Mouse (Mus musculus) midbrain, embryonic 15.5 days (tissue): ENCODE data around the gene Lsamp. TPM values are rescaled to one million over a fixed set of nuclear protein-coding genes. Genes with fewer than 3 reads are reported as not detected.
A peak's percentile ranks its signal among the peaks of the same experiment; 100 is the strongest.

Experiments used
- ATAC-seq: fragments of 200-750 bp; cut with Nextera tagmentation; replicated peaks from 2 replicates; pipeline ENCODE4 v1.8.0; 2017; ENCODE audit warnings: moderate TSS enrichment
- H3K27ac ChIP-seq: fragments of 300-500 bp; sonication (generic); 2 replicates; pipeline ENCODE4 v1.5.1; 2015; ENCODE audit warnings: mild to moderate bottlenecking, inconsistent platforms
- H3K27me3 ChIP-seq: fragments of 300-500 bp; sonication (generic); replicated peaks from 2 replicates; pipeline ENCODE4 v1.6.1; 2015; ENCODE audit warnings: inconsistent platforms
- H3K36me3 ChIP-seq: fragments of 300-500 bp; sonication (generic); replicated peaks from 2 replicates; pipeline ENCODE4 v1.6.1; 2015; ENCODE audit warnings: inconsistent platforms
- H3K4me1 ChIP-seq: fragments of 300-500 bp; sonication (generic); 2 replicates; pipeline ENCODE4 v1.6.1; 2015; ENCODE audit warnings: inconsistent platforms
- H3K4me2 ChIP-seq: fragments of 300-500 bp; sonication (generic); 2 replicates; pipeline ENCODE4 v1.6.1; 2015; ENCODE audit warnings: inconsistent platforms, mild to moderate bottlenecking, moderate library complexity
- H3K4me3 ChIP-seq: fragments of 300-500 bp; sonication (generic); 2 replicates; pipeline ENCODE4 v1.5.1; 2015; ENCODE audit warnings: mild to moderate bottlenecking, inconsistent platforms
- H3K9ac ChIP-seq: fragments of 300-500 bp; sonication (generic); 2 replicates; pipeline ENCODE4 v1.6.1; 2015; ENCODE audit warnings: mild to moderate bottlenecking, inconsistent platforms
- H3K9me3 ChIP-seq: fragments of 300-500 bp; sonication (generic); 2 replicates; pipeline ENCODE4 v1.6.1; 2016; ENCODE audit warnings: inconsistent platforms
- WGBS: fragments of 180-500 bp; shearing (Covaris S2); methylation state at CpG from one replicate; pipeline ENCODE4 v1.1.7; 2015; ENCODE audit warnings: mixed read lengths; 5-methylcytosine and 5-hydroxymethylcytosine counted together
- polyA plus RNA-seq: library from polyadenylated mRNA; unstranded; fragments of >200 nt; fragmentation: Nextera tagmentation; extraction: Ambion mirVana; gene quantifications from 2 replicates; pipeline ENCODE4 v1.2.1, GENCODE M21; 2015

The Lsamp gene
- polyA plus RNA-seq, 1 experiment from 2014 or later: 107 TPM

DNA sequence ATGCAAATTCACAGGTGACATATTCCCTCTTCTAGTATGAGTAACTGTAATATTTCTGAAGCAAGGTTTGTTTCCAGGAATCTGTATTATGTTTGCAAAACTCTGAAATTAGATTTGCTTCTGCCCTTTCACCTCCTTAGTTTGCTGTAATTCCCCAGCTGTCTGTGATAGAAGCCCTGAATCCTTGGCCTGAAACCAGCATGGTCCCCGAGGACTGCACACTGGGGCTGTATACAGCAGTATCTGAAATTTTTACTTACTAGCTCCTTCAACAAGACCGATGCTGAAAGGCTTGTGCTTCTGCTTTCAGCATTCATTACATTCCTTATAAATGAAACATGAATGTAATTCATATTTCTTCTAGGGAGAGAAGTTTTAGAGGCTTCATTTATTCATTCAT is 91.4 kb downstream of the Lsamp start:
- Histone ChIP-seq H3K36me3 (no peaks in the 10 kb centered on the region), H3K9ac (no peak overlapping the region), H3K27me3 (no peaks in the 10 kb centered on the region), H3K4me1 (no peaks in the 10 kb centered on the region), H3K9me3 (no peaks in the 10 kb centered on the region), H3K27ac (no peak overlapping the region), H3K4me2 (no peak overlapping the region), H3K4me3 (no peak overlapping the region)
- no peak for ATAC-seq
- 63% methylated on average over 2 of the region's 2 CpGs for WGBS

DNA sequence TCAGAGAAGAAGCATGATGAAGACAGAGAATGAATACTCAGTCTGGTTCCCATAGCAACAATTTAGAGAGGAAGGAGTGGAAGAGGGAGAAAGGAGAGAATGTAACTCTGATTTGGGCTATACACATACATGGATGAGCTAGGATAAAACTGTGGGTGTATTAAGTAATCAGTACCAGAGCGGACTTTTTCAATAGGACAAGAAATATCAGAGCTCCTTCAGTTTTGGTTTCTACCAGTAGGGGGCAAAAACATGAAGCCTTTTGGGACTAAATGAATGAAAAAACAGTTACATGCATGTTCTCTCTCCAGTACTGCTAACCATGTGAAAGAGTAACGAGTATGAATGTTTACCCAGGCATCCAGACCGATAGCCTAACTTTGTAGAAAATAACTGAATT is 96.1 kb downstream of the Lsamp start:
- no peaks in the 10 kb centered on the region for H3K9me3 ChIP-seq
- no peak overlapping the region for H3K4me3 ChIP-seq
- H3K4me2 ChIP-seq: no peak overlapping the region
- no peaks in the 10 kb centered on the region for H3K36me3 ChIP-seq
- no peak for ATAC-seq
- no peak overlapping the region for H3K9ac ChIP-seq
- H3K27ac ChIP-seq: no peak overlapping the region
- H3K27me3 ChIP-seq: no peaks in the 10 kb centered on the region
- no peaks in the 10 kb centered on the region for H3K4me1 ChIP-seq
- WGBS: 80% methylated on average over 3 of the region's 3 CpGs

DNA sequence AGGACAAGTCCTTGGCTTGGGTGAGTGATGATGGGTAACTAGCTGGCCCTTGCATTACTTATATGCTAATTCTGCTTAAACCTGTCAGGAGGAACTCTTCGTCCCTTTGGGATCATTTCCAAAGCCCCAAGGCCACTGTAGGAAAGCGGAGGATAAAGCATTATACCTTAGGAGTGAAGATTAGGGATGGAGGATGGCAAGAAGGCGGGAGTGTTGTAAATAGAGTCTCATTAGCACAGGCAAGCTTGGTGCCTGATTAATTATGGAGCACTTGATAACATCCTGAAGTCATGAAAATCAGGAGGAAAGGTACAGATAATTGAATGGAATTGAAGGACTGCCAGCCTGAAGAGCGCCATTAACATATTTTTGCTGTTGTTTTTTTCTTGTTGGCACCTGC is 120.2 kb downstream of the Lsamp start:
- H3K27me3 ChIP-seq: no peaks in the 10 kb centered on the region
- H3K27ac ChIP-seq: no peak overlapping the region
- no peak for ATAC-seq
- no peaks in the 10 kb centered on the region for H3K4me1 ChIP-seq
- H3K9me3 ChIP-seq: no peaks in the 10 kb centered on the region
- WGBS: 57% methylated on average over 4 of the region's 4 CpGs
- no peaks in the 10 kb centered on the region for H3K36me3 ChIP-seq
- no peak overlapping the region for H3K4me2 ChIP-seq
- no peak overlapping the region for H3K9ac ChIP-seq
- H3K4me3 ChIP-seq: no peak overlapping the region

DNA sequence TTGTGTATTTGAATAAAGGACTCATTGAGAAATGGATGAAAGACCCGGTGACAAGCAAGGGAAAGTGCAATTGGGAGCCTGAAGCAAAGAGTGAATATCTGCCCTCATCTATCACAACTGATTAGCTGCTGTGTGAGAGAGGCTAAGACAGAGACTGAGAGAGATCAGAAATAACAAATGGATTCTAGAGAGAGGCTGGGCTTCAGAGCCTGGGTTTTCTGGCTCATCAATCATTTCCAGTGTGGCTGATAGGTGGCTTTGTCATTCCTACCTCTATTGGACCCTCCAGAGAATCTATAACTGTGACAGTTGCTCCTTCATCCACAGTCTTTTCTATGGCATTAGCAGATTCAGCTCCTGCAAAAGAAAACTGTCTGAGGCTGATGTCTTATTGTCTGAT is 198.8 kb downstream of the Lsamp start:
- no peak overlapping the region for H3K4me3 ChIP-seq

DNA sequence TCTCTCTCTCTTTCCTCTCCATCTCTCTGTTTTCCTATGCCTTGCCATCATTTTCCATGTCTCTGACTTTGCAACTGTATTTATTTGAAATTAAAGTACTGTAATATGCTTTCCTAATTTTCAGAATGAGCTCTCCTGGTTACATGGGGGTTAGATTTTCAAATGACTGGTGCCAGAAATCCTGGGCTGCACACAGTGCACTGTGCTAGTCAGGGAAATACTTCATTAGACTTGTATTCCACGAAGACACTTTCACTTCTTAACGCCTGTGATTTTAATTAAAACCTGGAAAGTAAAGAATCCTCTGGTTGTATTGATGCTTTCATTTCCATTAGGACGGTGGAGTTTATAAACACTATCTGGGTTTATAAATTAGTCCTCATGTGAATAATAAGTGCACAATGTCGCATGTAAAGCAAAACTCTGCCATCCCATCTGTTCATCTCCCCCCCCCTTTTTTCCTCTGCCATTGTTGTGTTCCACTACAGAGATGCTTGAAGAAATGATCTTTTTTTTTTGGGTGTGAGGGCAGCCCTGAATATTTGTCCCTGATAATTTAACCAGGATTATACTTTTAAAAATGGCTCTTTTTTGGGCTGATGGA is 203.9 kb downstream of the Lsamp start:
- H3K9me3 ChIP-seq: no peaks in the 10 kb centered on the region
- WGBS: 56% methylated on average over 4 of the region's 4 CpGs
- no peak for ATAC-seq
- no peaks in the 10 kb centered on the region for H3K27me3 ChIP-seq
- H3K4me1 ChIP-seq: no peaks in the 10 kb centered on the region
- no peak overlapping the region for H3K9ac ChIP-seq
- H3K4me2 ChIP-seq: no peak overlapping the region
- no peak overlapping the region for H3K4me3 ChIP-seq
- no peaks in the 10 kb centered on the region for H3K36me3 ChIP-seq
- H3K27ac ChIP-seq: no peak overlapping the region

More for the DNA sequence above, 198.8 kb downstream of the Lsamp start:
- Histone ChIP-seq H3K9ac (no peak overlapping the region), H3K9me3 (no peaks in the 10 kb centered on the region), H3K36me3 (no peaks in the 10 kb centered on the region), H3K27me3 (no peaks in the 10 kb centered on the region), H3K27ac (no peak overlapping the region), H3K4me1 (no peaks in the 10 kb centered on the region), H3K4me2 (no peak overlapping the region)
- WGBS: 72% methylated on average over 1 of the region's 1 CpGs
- ATAC-seq: no peak

DNA sequence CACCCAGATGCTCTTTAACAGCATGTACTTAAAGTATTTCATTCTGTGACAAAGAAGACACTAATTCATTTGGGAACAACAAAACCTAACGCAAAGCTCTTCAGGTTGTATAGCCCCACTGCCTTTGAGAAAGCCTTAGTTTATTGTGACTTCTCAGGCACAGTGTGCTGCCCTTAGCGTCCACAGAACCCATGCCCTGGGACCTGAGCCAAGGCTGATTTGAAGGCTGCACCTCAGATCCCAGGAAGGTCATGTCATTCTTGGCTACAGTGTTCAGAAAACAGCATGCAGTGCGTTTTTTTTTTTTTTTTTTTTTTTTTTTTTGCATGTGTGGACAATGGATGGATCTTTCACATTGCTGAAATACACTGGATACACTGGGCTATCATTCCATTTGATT is 210.2 kb downstream of the Lsamp start:
- 50% methylated on average over 3 of the region's 3 CpGs for WGBS
- H3K9ac ChIP-seq: no peak overlapping the region
- H3K9me3 ChIP-seq: no peaks in the 10 kb centered on the region
- no peak overlapping the region for H3K4me2 ChIP-seq
- no peaks in the 10 kb centered on the region for H3K4me1 ChIP-seq
- no peak overlapping the region for H3K4me3 ChIP-seq
- no peaks in the 10 kb centered on the region for H3K36me3 ChIP-seq
- ATAC-seq: no peak
- H3K27ac ChIP-seq: no peak overlapping the region
- no peaks in the 10 kb centered on the region for H3K27me3 ChIP-seq

DNA sequence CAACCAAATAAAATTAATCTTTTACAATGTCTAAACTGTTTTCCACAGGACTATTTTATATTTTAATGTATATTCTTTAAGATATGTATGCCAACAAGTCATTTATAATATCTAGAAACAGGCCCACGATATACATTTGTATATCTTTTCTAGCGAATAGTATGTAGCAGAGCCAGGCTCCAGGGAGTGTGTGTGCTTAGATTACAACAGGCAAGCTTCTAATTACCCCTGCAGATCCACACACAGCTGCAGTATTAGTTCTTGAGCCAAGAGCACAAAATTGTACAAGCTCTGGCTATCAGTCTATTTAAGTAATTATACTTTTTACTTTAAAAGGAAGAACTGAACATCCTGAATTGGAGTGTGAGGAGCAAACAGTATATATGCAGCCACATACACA is 210.7 kb downstream of the Lsamp start:
- ATAC-seq: no peak
- no peaks in the 10 kb centered on the region for H3K36me3 ChIP-seq
- no peaks in the 10 kb centered on the region for H3K27me3 ChIP-seq
- H3K4me2 ChIP-seq: no peak overlapping the region
- no peak overlapping the region for H3K4me3 ChIP-seq
- WGBS: 81% methylated on average over 2 of the region's 2 CpGs
- H3K9ac ChIP-seq: no peak overlapping the region
- H3K9me3 ChIP-seq: no peaks in the 10 kb centered on the region
- H3K27ac ChIP-seq: no peak overlapping the region
- H3K4me1 ChIP-seq: no peaks in the 10 kb centered on the region

DNA sequence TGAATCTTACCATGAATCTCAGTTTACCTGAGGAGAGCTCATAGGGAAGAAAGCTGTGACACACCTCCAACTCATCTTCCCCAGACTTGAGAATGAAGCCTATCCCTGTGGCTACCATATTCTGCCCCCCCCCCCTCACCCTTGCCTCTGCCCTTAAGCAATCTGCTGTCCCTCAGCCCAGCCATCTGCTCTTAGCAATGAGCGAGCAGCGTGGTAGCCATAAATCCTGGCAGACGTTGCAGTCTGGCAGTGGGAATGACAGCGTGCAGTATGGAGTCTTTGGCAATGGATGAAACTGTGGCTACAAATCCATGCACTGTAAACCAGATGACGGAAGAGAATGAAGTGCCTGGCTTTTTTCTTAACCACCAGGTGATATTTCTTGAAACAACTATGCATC is 244.5 kb downstream of the Lsamp start:
- Histone ChIP-seq H3K4me2 (no peak overlapping the region), H3K27ac (no peak overlapping the region), H3K9ac (no peak overlapping the region), H3K4me3 (no peak overlapping the region), H3K9me3 (no peaks in the 10 kb centered on the region), H3K27me3 (no peaks in the 10 kb centered on the region), H3K4me1 (peaks cover 6% of the 10 kb centered on the region), H3K36me3 (no peaks in the 10 kb centered on the region)
- 79% methylated on average over 5 of the region's 5 CpGs for WGBS
- ATAC-seq: no peak

DNA sequence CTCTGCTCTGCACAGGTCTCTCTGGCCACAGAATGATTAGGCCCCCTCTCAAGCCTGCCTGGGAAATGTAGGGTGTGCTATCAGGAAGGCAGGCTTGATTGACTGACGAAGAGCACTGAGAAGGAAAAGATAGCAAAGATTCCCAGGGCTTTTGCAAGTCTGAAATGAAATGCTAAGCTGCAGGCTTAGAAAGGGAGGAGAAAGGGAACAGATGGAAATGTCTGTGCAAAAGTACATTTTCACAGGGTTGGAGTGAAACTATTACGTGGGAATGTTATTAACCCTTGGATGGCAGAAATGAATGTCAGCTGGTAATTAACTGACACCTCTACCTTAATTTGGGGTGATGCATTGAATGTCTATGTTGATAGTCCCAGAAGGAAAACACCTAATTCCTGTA is 248.9 kb downstream of the Lsamp start:
- H3K4me3 ChIP-seq: no peak overlapping the region
- no peaks in the 10 kb centered on the region for H3K36me3 ChIP-seq
- H3K9ac ChIP-seq: no peak overlapping the region
- peaks cover 16% of the 10 kb centered on the region for H3K4me1 ChIP-seq
- H3K9me3 ChIP-seq: no peaks in the 10 kb centered on the region
- H3K4me2 ChIP-seq: no peak overlapping the region
- no peak overlapping the region for H3K27ac ChIP-seq
- H3K27me3 ChIP-seq: no peaks in the 10 kb centered on the region
- ATAC-seq: no peak
- WGBS: 48% methylated on average over 2 of the region's 2 CpGs

DNA sequence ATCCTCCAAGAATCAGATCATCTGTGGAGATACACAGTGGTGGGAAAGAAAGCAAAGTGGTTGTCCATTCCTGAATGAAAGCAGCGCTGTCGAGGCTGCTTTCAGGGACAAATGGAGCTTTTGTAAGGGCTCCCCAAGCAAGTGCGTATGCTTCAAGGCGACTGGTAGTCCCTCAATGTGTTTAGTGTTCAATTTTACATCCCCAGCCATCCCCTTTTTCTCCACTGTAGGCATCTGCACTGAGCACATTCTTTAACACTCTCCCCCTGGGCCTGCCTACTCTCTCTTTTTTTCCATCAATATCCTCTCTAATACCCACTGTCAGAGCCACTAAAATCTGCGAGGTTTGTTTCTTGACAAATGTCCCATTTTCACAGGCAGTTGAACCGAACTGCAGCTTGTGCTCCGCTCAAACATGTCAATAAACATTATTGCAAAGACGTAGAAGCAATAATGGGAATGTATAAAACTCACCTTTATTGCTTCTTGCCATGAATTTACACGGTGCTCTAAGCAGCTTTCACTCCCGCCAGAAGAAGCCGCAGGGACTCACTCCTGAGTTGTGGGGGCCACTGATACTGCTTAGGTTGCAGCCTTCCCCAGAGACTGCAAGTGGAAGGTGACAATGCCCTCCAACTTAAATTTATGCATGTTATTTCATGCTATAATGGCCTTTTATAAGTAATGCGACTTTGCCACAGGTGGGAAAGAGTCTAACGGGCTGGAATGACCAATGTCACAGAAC is 250.2 kb downstream of the Lsamp start:
- ATAC-seq: 0 out of 2 replicates have a peak, but pooled peaks have one; percentile 56
- no peaks in the 10 kb centered on the region for H3K9me3 ChIP-seq
- no peak overlapping the region for H3K4me2 ChIP-seq
- no peak overlapping the region for H3K9ac ChIP-seq
- peaks cover 16% of the 10 kb centered on the region for H3K4me1 ChIP-seq
- no peaks in the 10 kb centered on the region for H3K27me3 ChIP-seq
- WGBS: 59% methylated on average over 13 of the region's 13 CpGs
- no peak overlapping the region for H3K27ac ChIP-seq
- H3K36me3 ChIP-seq: no peaks in the 10 kb centered on the region
- no peak overlapping the region for H3K4me3 ChIP-seq

DNA sequence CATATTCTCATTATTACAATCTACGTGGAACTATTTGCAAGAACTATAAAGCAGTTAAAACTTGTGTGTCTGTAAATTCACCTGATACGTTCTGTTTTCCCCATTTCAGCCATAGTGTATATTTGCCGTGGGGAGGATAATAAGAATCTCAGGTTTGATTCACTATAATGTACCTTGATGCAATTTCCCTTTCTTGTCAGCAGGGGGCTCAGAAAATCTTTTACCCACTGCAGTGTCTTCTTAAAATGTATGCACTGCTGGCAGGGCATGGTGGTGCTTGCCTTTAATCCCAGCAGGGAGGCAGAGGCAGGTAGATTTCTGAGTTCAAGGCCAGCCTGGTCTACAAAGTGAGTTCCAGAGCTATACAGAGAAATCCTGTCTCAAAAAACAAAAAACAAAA is 287.7 kb downstream of the Lsamp start:
- H3K4me3 ChIP-seq: no peak overlapping the region
- H3K4me1 ChIP-seq: no peaks in the 10 kb centered on the region
- H3K27me3 ChIP-seq: no peaks in the 10 kb centered on the region
- ATAC-seq: no peak
- no peak overlapping the region for H3K9ac ChIP-seq
- H3K9me3 ChIP-seq: no peaks in the 10 kb centered on the region
- H3K36me3 ChIP-seq: no peaks in the 10 kb centered on the region
- WGBS: 87% methylated on average over 3 of the region's 3 CpGs
- no peak overlapping the region for H3K4me2 ChIP-seq
- H3K27ac ChIP-seq: no peak overlapping the region

DNA sequence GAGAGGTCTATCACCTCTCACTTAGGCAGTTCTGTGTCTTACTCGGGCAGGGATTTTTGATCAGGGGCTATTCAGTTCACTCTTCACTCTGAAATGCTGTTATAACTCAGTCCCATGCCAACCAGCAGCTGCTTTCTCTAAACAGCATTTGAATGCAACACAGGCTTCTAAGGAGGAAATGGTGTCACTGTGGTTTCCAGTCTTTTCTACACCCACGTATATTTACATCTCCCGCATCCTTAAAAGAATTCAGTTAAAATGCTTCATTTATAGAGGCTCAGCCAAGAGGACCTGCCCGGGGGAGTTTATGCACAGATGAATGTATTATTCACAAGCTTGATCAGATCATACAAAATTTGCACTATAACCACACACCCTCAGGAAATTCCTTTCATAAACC is 306.0 kb downstream of the Lsamp start:
- no peak for ATAC-seq
- H3K27ac ChIP-seq: no peak overlapping the region
- 44% methylated on average over 4 of the region's 4 CpGs for WGBS

DNA sequence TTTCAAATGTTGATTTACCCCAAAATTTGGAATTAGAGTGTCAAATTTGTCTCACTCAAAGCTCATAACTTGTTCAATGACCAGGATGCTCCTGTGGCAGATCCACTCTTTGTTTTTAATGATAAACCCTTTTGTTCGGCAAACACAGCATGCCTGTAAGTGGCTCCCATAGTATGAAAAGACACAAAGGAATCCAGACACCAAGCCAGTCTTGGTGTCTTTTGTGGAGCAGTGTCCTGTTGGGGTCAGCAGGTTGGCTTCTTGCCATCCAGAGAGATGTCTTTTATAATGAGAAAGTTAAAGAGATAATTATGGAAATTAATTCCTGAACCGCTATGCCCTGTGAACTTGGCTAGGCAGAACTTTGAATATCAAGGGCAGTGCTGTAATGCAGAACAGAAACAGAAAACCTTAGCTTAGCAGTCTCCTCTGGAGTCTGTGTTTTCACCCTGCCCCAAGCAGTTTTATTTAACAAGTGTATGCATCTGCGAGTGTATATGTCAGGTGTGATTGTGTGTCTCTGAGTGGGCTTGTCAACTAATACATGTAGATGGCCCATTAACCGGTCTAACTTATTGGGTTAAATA is 310.2 kb downstream of the Lsamp start:
- WGBS: 26% methylated on average over 4 of the region's 4 CpGs
- H3K27ac ChIP-seq: no peak overlapping the region
- no peaks in the 10 kb centered on the region for H3K27me3 ChIP-seq

More for the DNA sequence above, 306.0 kb downstream of the Lsamp start:
- no peak overlapping the region for H3K4me2 ChIP-seq
- H3K9me3 ChIP-seq: no peaks in the 10 kb centered on the region
- H3K4me3 ChIP-seq: no peak overlapping the region
- H3K9ac ChIP-seq: no peak overlapping the region
- H3K27me3 ChIP-seq: no peaks in the 10 kb centered on the region
- no peaks in the 10 kb centered on the region for H3K36me3 ChIP-seq
- H3K4me1 ChIP-seq: peaks cover 9% of the 10 kb centered on the region

More for the DNA sequence above, 310.2 kb downstream of the Lsamp start:
- Histone ChIP-seq H3K36me3 (no peaks in the 10 kb centered on the region), H3K9me3 (no peaks in the 10 kb centered on the region), H3K4me3 (no peak overlapping the region), H3K4me2 (no peak overlapping the region), H3K9ac (no peak overlapping the region), H3K4me1 (peaks cover 9% of the 10 kb centered on the region)
- no peak for ATAC-seq
